Mouse (Mus musculus): ENCODE results near the gene Wdr86. TPM values are rescaled to one million over a fixed set of nuclear protein-coding genes. Genes with fewer than 3 reads are reported as not detected.
A peak's percentile ranks its signal among the peaks of the same experiment; 100 is the strongest.
"Not testable (repeated sequence)": the region's sequence is repeated elsewhere in the genome, so short reads cannot be mapped to it uniquely, and the experiment has no call there.

The Wdr86 gene
- polyA plus RNA-seq, 1 experiment from 2014 or later: 5.6 TPM

DNA sequence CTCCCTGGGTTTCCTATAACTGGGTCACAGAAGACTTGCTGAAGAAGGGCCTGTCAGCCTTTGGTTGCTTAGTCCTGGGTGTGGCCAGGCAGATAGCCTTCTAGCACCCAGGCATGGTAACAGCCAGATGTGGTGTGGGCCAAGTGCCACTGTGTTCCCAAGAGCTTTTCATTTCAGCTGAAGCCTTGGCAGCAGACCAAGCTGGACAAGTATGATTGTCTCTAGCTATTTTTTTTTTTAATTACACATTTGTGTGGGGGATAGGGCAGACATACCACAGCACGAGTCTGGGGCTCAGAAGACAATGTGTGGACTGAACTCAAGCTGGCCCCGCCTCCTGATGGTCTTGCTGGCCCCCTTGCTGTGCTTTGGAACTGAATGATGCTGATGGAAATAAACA, 20.6 kb downstream of the Wdr86 start:
- ATAC-seq (ENCODE audit: low FRiP score, low TSS enrichment) (no peak), DNase-seq (no peak)
- Histone ChIP-seq H3K4me3 (replicated peaks; ENCODE audit: low read depth, low read length) (no peak overlapping the region), H3K4me2 (ENCODE audit: low read length) (no peak overlapping the region), H3K9ac (replicated peaks; ENCODE audit: low read length) (no peak overlapping the region), H3K27ac (replicated peaks; ENCODE audit: low read depth, low read length) (no peak overlapping the region), H3K27me3 (ENCODE audit: control insufficient read depth, insufficient read depth, low read length) (no peaks in the 10 kb centered on the region), H3K9me3 (ENCODE audit: control insufficient read depth, low read length) (no peaks in the 10 kb centered on the region), H3K4me1 (ENCODE audit: control insufficient read depth, insufficient read depth, low read length) (no peaks in the 10 kb centered on the region), H3K36me3 (ENCODE audit: control insufficient read depth, insufficient read depth, low read length) (peaks cover 69% of the 10 kb centered on the region)
- 68% methylated on average over 2 of the region's 2 CpGs for WGBS

- DNase-seq (no peak), ATAC-seq (ENCODE audit: low FRiP score, low TSS enrichment) (no peak)
- peaks cover 97% of the 10 kb centered on the region for H3K36me3 ChIP-seq (ENCODE audit: control insufficient read depth, insufficient read depth, low read length)
- 96% methylated on average over 8 of the region's 8 CpGs for WGBS
- no peaks in the 10 kb centered on the region for H3K27me3 ChIP-seq (ENCODE audit: control insufficient read depth, insufficient read depth, low read length)
- no peak overlapping the region for H3K4me2 ChIP-seq (ENCODE audit: low read length)
- H3K9me3 ChIP-seq (ENCODE audit: control insufficient read depth, low read length): no peaks in the 10 kb centered on the region
- no peak overlapping the region for H3K9ac ChIP-seq (replicated peaks; ENCODE audit: low read length)
- H3K27ac ChIP-seq (replicated peaks; ENCODE audit: low read depth, low read length): no peak overlapping the region
- H3K4me1 ChIP-seq (ENCODE audit: control insufficient read depth, insufficient read depth, low read length): no peaks in the 10 kb centered on the region
- no peak overlapping the region for H3K4me3 ChIP-seq (replicated peaks; ENCODE audit: low read depth, low read length)
Observed at GRCm38 (mm10) chr5:24704615-24705014, 25.9 kb downstream of the Wdr86 start.

DNA sequence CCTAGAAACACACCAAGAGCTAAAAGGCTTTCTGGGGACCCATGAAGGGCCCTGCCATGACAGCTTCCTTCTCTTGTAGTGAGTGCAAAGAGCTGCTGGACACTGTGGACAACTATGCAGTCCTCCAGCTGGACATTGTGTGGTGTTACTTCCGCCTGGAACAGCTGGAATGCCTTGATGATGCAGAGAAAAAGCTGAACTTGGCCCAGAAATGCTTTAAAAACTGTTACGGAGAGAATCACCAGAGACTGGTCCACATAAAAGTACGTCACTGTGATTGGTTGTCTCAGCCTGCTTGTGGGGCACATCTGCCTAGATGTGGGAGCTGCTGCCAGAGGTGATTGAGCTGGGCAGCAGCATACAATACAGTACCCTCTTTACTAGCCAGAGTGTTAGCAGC, 29.3 kb downstream of the Wdr86 start:
- Histone ChIP-seq H3K4me3 (replicated peaks; ENCODE audit: low read depth, low read length) (no peak overlapping the region), H3K9ac (replicated peaks; ENCODE audit: low read length) (no peak overlapping the region), H3K4me1 (ENCODE audit: control insufficient read depth, insufficient read depth, low read length) (no peaks in the 10 kb centered on the region), H3K27me3 (ENCODE audit: control insufficient read depth, insufficient read depth, low read length) (no peaks in the 10 kb centered on the region), H3K27ac (replicated peaks; ENCODE audit: low read depth, low read length) (peak overlapping the region; percentile 14; the same call in 1 of the 2 replicates), H3K36me3 (ENCODE audit: control insufficient read depth, insufficient read depth, low read length) (peaks cover 94% of the 10 kb centered on the region), H3K9me3 (ENCODE audit: control insufficient read depth, low read length) (no peaks in the 10 kb centered on the region), H3K4me2 (ENCODE audit: low read length) (no peak overlapping the region)
- 86% methylated on average over 3 of the region's 3 CpGs for WGBS
- ATAC-seq (ENCODE audit: low FRiP score, low TSS enrichment) (no peak), DNase-seq (no peak)

GRCm38 (mm10) chr5:24696704-24697103, 33.8 kb downstream of the Wdr86 start:
- Histone ChIP-seq H3K36me3 (ENCODE audit: control insufficient read depth, insufficient read depth, low read length) (peaks cover 93% of the 10 kb centered on the region), H3K4me1 (ENCODE audit: control insufficient read depth, insufficient read depth, low read length) (no peaks in the 10 kb centered on the region), H3K27me3 (ENCODE audit: control insufficient read depth, insufficient read depth, low read length) (no peaks in the 10 kb centered on the region), H3K9me3 (ENCODE audit: control insufficient read depth, low read length) (no peaks in the 10 kb centered on the region), H3K4me2 (ENCODE audit: low read length) (no peak overlapping the region), H3K4me3 (replicated peaks; ENCODE audit: low read depth, low read length) (no peak overlapping the region), H3K9ac (replicated peaks; ENCODE audit: low read length) (no peak overlapping the region), H3K27ac (replicated peaks; ENCODE audit: low read depth, low read length) (no peak overlapping the region)
- DNase-seq (no peak), ATAC-seq (ENCODE audit: low FRiP score, low TSS enrichment) (no peak)
- 86% methylated on average over 3 of the region's 3 CpGs for WGBS

DNA sequence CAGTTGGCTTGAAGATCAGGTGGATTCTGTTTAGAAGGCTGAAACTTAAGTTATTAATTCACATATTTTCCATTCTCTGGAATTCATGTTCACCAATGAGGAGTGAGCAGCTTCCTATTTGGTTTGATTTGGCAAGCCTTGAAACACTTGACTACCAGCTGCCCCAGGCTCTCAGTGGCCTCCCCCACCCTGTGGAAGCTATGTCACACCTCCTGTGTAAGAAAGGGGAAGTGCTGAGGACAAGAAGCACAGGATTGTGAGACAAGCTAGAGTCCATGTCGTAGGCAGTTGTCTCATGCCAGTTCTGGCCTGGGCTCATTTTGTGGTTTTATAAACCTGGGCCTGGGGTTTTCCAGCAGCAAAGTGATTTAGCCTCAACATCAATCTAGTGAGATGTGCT, 42.8 kb downstream of the Wdr86 start:
- H3K9me3 ChIP-seq (ENCODE audit: control insufficient read depth, low read length): no peaks in the 10 kb centered on the region
- no peaks in the 10 kb centered on the region for H3K27me3 ChIP-seq (ENCODE audit: control insufficient read depth, insufficient read depth, low read length)
- H3K9ac ChIP-seq (replicated peaks; ENCODE audit: low read length): no peak overlapping the region
- DNase-seq (no peak), ATAC-seq (ENCODE audit: low FRiP score, low TSS enrichment) (no peak)
- peaks cover 10% of the 10 kb centered on the region; the same call in 1 of the 2 replicates for H3K4me1 ChIP-seq (ENCODE audit: control insufficient read depth, insufficient read depth, low read length)
- H3K4me2 ChIP-seq (ENCODE audit: low read length): no peak overlapping the region
- 90% methylated on average over 1 of the region's 1 CpGs for WGBS
- no peak overlapping the region for H3K4me3 ChIP-seq (replicated peaks; ENCODE audit: low read depth, low read length)
- no peak overlapping the region for H3K27ac ChIP-seq (replicated peaks; ENCODE audit: low read depth, low read length)
- peaks cover 37% of the 10 kb centered on the region for H3K36me3 ChIP-seq (ENCODE audit: control insufficient read depth, insufficient read depth, low read length)

GRCm38 (mm10) chr5:24686671-24687420, 43.7 kb downstream of the Wdr86 start:
- peak overlapping the region; percentile 82 for H3K4me3 ChIP-seq (replicated peaks; ENCODE audit: low read depth, low read length)
- H3K36me3 ChIP-seq (ENCODE audit: control insufficient read depth, insufficient read depth, low read length): peaks cover 29% of the 10 kb centered on the region
- not testable (repeated sequence) for DNase-seq; H3K27me3 ChIP-seq (ENCODE audit: control insufficient read depth, insufficient read depth, low read length); H3K9ac ChIP-seq (replicated peaks; ENCODE audit: low read length); H3K9me3 ChIP-seq (ENCODE audit: control insufficient read depth, low read length); H3K27ac ChIP-seq (replicated peaks; ENCODE audit: low read depth, low read length); ATAC-seq (ENCODE audit: low FRiP score, low TSS enrichment)
- 78% methylated on average over 16 of the region's 16 CpGs for WGBS
- peaks cover 10% of the 10 kb centered on the region; the same call in 1 of the 2 replicates for H3K4me1 ChIP-seq (ENCODE audit: control insufficient read depth, insufficient read depth, low read length)
- H3K4me2 ChIP-seq (ENCODE audit: low read length): peak overlapping the region; percentile 58

GRCm38 (mm10) chr5:24686176-24686575, 44.4 kb downstream of the Wdr86 start:
- DNase-seq (no peak), ATAC-seq (ENCODE audit: low FRiP score, low TSS enrichment) (no peak; the same call in 1 of the 2 replicates)
- Histone ChIP-seq H3K27me3 (ENCODE audit: control insufficient read depth, insufficient read depth, low read length) (no peaks in the 10 kb centered on the region), H3K4me2 (ENCODE audit: low read length) (peak overlapping the region; percentile 58), H3K27ac (replicated peaks; ENCODE audit: low read depth, low read length) (peak overlapping the region; percentile 86), H3K36me3 (ENCODE audit: control insufficient read depth, insufficient read depth, low read length) (peaks cover 22% of the 10 kb centered on the region), H3K4me3 (replicated peaks; ENCODE audit: low read depth, low read length) (peak overlapping the region; percentile 82), H3K9me3 (ENCODE audit: control insufficient read depth, low read length) (no peaks in the 10 kb centered on the region), H3K9ac (replicated peaks; ENCODE audit: low read length) (peak overlapping the region; percentile 80), H3K4me1 (ENCODE audit: control insufficient read depth, insufficient read depth, low read length) (peaks cover 10% of the 10 kb centered on the region; the same call in 1 of the 2 replicates)
- WGBS: under 1% methylated on average over 15 of the region's 15 CpGs

DNA sequence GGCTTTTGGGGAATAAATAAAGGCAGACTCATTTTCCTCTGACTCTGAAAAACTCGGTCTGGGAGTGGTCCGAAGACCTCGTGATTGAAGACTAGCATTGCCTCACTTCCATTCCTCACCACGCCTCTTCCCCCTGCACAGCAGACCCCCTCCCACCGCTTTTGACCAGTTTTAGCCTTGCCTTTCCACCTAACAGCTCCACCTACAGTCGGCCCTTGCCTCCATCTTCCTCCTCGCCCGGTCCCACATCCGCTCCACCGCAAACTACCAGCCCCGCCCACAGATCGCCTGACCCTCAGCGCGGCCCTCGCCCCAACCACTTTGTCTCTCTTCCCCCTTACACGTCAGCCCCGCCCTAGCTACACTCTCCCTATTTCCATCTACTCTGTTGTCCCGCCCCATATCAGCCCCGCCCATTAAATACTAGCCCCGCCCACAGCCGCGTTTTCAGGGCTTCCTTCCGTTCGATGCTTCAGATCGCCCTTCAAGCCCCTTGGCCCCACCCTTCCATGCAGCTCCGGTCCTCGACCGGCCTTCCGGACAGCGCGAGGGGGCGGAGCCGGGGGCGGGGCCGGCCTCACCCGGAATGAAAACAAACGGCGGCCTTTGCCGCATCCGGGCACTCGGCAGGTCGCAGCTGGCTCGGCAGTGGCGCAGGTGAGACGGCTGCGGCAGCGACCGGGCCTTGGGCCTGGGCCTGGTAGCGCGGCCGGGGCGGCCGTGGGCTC, 45.0 kb downstream of the Wdr86 start, which contains the start of gene Nub1:
Gene Nub1, plus strand, starts transcription at position 167 of the 728 bp plus-strand sequence.
- peak within 1 kb of the TSS; percentile 82 for H3K4me3 ChIP-seq (replicated peaks; ENCODE audit: low read depth, low read length)
- peak within 1 kb of the TSS; percentile 58 for H3K4me2 ChIP-seq (ENCODE audit: low read length)
- DNase-seq: peak; percentile 98
- under 1% methylated on average over 53 of the region's 53 CpGs for WGBS
- peak within 1 kb of the TSS; percentile 80 for H3K9ac ChIP-seq (replicated peaks; ENCODE audit: low read length)
- H3K36me3 ChIP-seq (ENCODE audit: control insufficient read depth, insufficient read depth, low read length): peaks cover 16% of the 10 kb centered on the region
- peak; percentile 97 for ATAC-seq (ENCODE audit: low FRiP score, low TSS enrichment)
- H3K4me1 ChIP-seq (ENCODE audit: control insufficient read depth, insufficient read depth, low read length): peaks cover 10% of the 10 kb centered on the region; the same call in 1 of the 2 replicates
- H3K27ac ChIP-seq (replicated peaks; ENCODE audit: low read depth, low read length): peak within 1 kb of the TSS; percentile 86
- H3K9me3 ChIP-seq (ENCODE audit: control insufficient read depth, low read length): no peaks in the 10 kb centered on the region
- no peaks in the 10 kb centered on the region for H3K27me3 ChIP-seq (ENCODE audit: control insufficient read depth, insufficient read depth, low read length)

Measured in midbrain, embryonic 14.5 days (tissue).